Mouse (Mus musculus): ENCODE data around the gene Mpzl2.

- no peak for TF ChIP-seq CTCF (IDR thresholded peaks at IDR 0.05; ENCODE audit: low read depth, low read length)
- no peak for TF ChIP-seq POLR2A (IDR thresholded peaks at IDR 0.05; ENCODE audit: extremely low read depth, insufficient read depth, low read length)
Measured at GRCm38 (mm10) chr9:45015841-45016240, 23.8 kb upstream of the Mpzl2 start.

Data from liver, adult 2 months (tissue).